Mouse (Mus musculus): ENCODE results near the gene Sh3d19. TPM values are rescaled to one million over a fixed set of nuclear protein-coding genes. Genes with fewer than 3 reads are reported as not detected.

Sh3d19 gene
- polyA plus RNA-seq, 1 experiment from 2014 or later, result 39.9 TPM

DNA sequence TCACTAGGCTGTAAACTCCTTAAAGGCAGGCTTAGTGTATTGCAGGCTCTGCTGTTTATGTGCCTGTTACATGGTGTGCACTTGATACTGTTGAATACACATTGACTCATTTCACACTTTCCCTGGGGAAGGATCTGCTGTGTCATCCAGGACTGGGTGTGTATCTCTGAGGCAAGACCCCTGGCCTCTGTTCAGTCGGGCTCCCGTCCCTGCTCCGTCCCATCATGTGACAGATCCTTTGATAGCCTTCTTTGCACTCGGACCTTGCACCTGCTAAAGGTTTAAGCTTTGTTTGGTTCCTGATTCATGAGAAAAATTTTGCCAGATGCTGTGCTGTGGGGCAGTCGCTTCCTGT lies 20.9 kb downstream of the Sh3d19 start:
- no peaks in the 10 kb centered on the region for H3K4me1 ChIP-seq (ENCODE audit: control insufficient read depth, insufficient read depth, low read length)
- H3K4me2 ChIP-seq (replicated peaks; ENCODE audit: low read depth, low read length), result no peak overlapping the region
- ATAC-seq (ENCODE audit: low FRiP score, low TSS enrichment), result no peak; the same call in 1 of the 2 replicates
- no peak overlapping the region for H3K4me3 ChIP-seq (ENCODE audit: low read length)
- no peak overlapping the region for H3K9ac ChIP-seq (ENCODE audit: low read depth, low read length)
- H3K27me3 ChIP-seq (ENCODE audit: control insufficient read depth, insufficient read depth, low read length), result no peaks in the 10 kb centered on the region
- H3K9me3 ChIP-seq (ENCODE audit: control insufficient read depth, low read length), result no peaks in the 10 kb centered on the region
- no peaks in the 10 kb centered on the region for H3K36me3 ChIP-seq (ENCODE audit: control insufficient read depth, insufficient read depth, low read length)
- WGBS, result 47% methylated on average over 5 of the region's 5 CpGs
- H3K27ac ChIP-seq (ENCODE audit: low read depth, low read length), result no peak overlapping the region

- Histone ChIP-seq H3K9me3 (ENCODE audit: control insufficient read depth, low read length) (no peaks in the 10 kb centered on the region), H3K36me3 (ENCODE audit: control insufficient read depth, insufficient read depth, low read length) (no peaks in the 10 kb centered on the region), H3K4me2 (replicated peaks; ENCODE audit: low read depth, low read length) (no peak overlapping the region), H3K27ac (ENCODE audit: low read depth, low read length) (no peak overlapping the region), H3K9ac (ENCODE audit: low read depth, low read length) (no peak overlapping the region), H3K4me3 (ENCODE audit: low read length) (no peak overlapping the region), H3K27me3 (ENCODE audit: control insufficient read depth, insufficient read depth, low read length) (no peaks in the 10 kb centered on the region), H3K4me1 (ENCODE audit: control insufficient read depth, insufficient read depth, low read length) (no peaks in the 10 kb centered on the region)
- 70% methylated on average over 11 of the region's 11 CpGs for WGBS
- ATAC-seq (ENCODE audit: low FRiP score, low TSS enrichment), result no peak
These were observed 22.8 kb downstream of the Sh3d19 start for GRCm38 (mm10) chr3:85993744-85994143.

GRCm38 (mm10) chr3:85994645-85995044 lies 23.7 kb downstream of the Sh3d19 start:
- no peak overlapping the region for H3K27ac ChIP-seq (ENCODE audit: low read depth, low read length)
- no peak overlapping the region for H3K4me3 ChIP-seq (ENCODE audit: low read length)
- no peaks in the 10 kb centered on the region for H3K27me3 ChIP-seq (ENCODE audit: control insufficient read depth, insufficient read depth, low read length)
- 63% methylated on average over 4 of the region's 4 CpGs for WGBS
- no peak overlapping the region for H3K4me2 ChIP-seq (replicated peaks; ENCODE audit: low read depth, low read length)
- no peak for ATAC-seq (ENCODE audit: low FRiP score, low TSS enrichment)
- no peaks in the 10 kb centered on the region for H3K9me3 ChIP-seq (ENCODE audit: control insufficient read depth, low read length)
- no peaks in the 10 kb centered on the region for H3K4me1 ChIP-seq (ENCODE audit: control insufficient read depth, insufficient read depth, low read length)
- H3K36me3 ChIP-seq (ENCODE audit: control insufficient read depth, insufficient read depth, low read length), result no peaks in the 10 kb centered on the region
- H3K9ac ChIP-seq (ENCODE audit: low read depth, low read length), result no peak overlapping the region

DNA sequence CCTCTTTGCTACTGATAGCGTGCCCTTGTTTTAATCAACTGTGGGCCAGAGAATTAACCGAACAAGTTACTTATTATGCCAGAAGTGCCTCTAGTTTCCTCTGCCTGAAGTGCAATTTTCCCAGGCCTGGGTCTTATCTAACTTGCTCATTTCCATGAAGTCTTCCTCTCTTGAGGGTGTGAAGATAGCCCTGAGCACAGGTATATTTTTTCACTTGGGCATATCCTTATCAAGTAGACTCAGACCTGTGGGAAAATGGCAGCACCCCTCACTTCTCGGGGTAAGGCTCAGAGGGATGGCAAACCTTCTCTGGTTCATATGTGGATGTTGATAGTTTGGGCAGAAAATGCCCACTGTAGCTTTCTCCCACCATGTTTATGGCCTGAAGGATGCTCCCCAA lies 30.4 kb downstream of the Sh3d19 start:
- WGBS, result 93% methylated on average over 3 of the region's 3 CpGs
- ATAC-seq (ENCODE audit: low FRiP score, low TSS enrichment), result no peak

GRCm38 (mm10) chr3:86002423-86002822 lies 31.5 kb downstream of the Sh3d19 start, which contains the start of gene Prss48:
TSS of gene Prss48 (minus strand) at chr3:86002491.
- no peaks in the 10 kb centered on the region for H3K27me3 ChIP-seq (ENCODE audit: control insufficient read depth, insufficient read depth, low read length)
- no peak for ATAC-seq (ENCODE audit: low FRiP score, low TSS enrichment)
- no peaks in the 10 kb centered on the region for H3K4me1 ChIP-seq (ENCODE audit: control insufficient read depth, insufficient read depth, low read length)
- H3K9ac ChIP-seq (ENCODE audit: low read depth, low read length), result no peak within 1 kb of the TSS
- no peaks in the 10 kb centered on the region for H3K9me3 ChIP-seq (ENCODE audit: control insufficient read depth, low read length)
- no peak within 1 kb of the TSS for H3K4me3 ChIP-seq (ENCODE audit: low read length)
- no peak within 1 kb of the TSS for H3K4me2 ChIP-seq (replicated peaks; ENCODE audit: low read depth, low read length)
- no peaks in the 10 kb centered on the region for H3K36me3 ChIP-seq (ENCODE audit: control insufficient read depth, insufficient read depth, low read length)
- H3K27ac ChIP-seq (ENCODE audit: low read depth, low read length), result no peak within 1 kb of the TSS; the same call in 1 of the 2 replicates
- WGBS, result 80% methylated on average over 17 of the region's 17 CpGs

More for the DNA sequence above, 30.4 kb downstream of the Sh3d19 start:
- H3K4me3 ChIP-seq (ENCODE audit: low read length), result no peak overlapping the region
- H3K27ac ChIP-seq (ENCODE audit: low read depth, low read length), result no peak overlapping the region; the same call in 1 of the 2 replicates
- no peak overlapping the region for H3K4me2 ChIP-seq (replicated peaks; ENCODE audit: low read depth, low read length)
- H3K9me3 ChIP-seq (ENCODE audit: control insufficient read depth, low read length), result no peaks in the 10 kb centered on the region
- H3K4me1 ChIP-seq (ENCODE audit: control insufficient read depth, insufficient read depth, low read length), result no peaks in the 10 kb centered on the region
- H3K27me3 ChIP-seq (ENCODE audit: control insufficient read depth, insufficient read depth, low read length), result no peaks in the 10 kb centered on the region
- H3K9ac ChIP-seq (ENCODE audit: low read depth, low read length), result no peak overlapping the region
- H3K36me3 ChIP-seq (ENCODE audit: control insufficient read depth, insufficient read depth, low read length), result no peaks in the 10 kb centered on the region

DNA sequence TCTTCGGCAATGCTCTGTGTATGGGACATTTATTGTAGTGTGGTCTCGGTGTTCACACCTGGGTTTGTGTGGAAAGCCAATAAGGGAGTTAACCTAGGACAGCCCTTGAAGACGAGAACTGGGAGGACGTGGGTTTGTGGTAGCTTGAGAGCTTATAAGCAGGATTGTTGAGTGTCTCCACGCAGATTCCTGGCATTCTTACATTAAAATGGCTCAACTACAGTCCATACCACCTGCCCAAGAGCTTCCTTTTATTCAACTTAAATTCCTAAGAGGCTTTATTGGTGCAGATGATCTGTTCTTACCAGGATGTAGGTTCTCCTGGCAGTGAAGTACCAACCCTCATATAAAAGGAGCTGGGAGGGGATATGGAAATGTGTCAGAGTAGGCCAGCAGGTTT lies 32.0 kb downstream of the Sh3d19 start:
- no peak for ATAC-seq (ENCODE audit: low FRiP score, low TSS enrichment)
- Histone ChIP-seq H3K27ac (ENCODE audit: low read depth, low read length) (no peak overlapping the region), H3K9me3 (ENCODE audit: control insufficient read depth, low read length) (no peaks in the 10 kb centered on the region), H3K4me2 (replicated peaks; ENCODE audit: low read depth, low read length) (no peak overlapping the region), H3K4me1 (ENCODE audit: control insufficient read depth, insufficient read depth, low read length) (no peaks in the 10 kb centered on the region), H3K4me3 (ENCODE audit: low read length) (no peak overlapping the region), H3K36me3 (ENCODE audit: control insufficient read depth, insufficient read depth, low read length) (no peaks in the 10 kb centered on the region), H3K27me3 (ENCODE audit: control insufficient read depth, insufficient read depth, low read length) (no peaks in the 10 kb centered on the region), H3K9ac (ENCODE audit: low read depth, low read length) (no peak overlapping the region)
- WGBS, result 79% methylated on average over 5 of the region's 5 CpGs

- Histone ChIP-seq H3K4me3 (ENCODE audit: low read length) (no peak overlapping the region), H3K27ac (ENCODE audit: low read depth, low read length) (no peak overlapping the region)
- 93% methylated on average over 10 of the region's 10 CpGs for WGBS
These were observed 33.8 kb downstream of the Sh3d19 start for GRCm38 (mm10) chr3:86004751-86005150.

DNA sequence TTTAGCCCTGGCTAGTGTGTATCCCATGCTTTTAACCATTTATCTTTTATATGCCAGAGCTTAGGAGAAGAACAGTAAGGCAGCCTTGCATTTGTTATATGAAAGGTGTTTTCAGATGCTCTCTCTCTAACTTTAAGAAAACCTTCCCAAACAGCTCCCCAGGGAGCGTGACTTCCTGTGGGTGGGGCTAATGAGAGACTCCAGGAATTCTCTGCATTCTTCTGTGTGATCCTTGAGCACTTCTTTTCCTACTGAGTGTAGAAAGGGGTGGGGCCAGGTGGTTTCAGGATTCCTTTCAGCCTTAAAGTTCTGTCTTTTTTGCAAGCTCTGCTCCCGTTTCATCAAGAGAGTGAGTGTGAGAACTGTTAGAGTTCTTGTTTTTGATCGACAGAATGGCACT lies 39.7 kb downstream of the Sh3d19 start:
- Histone ChIP-seq H3K9ac (ENCODE audit: low read depth, low read length) (no peak overlapping the region), H3K36me3 (ENCODE audit: control insufficient read depth, insufficient read depth, low read length) (no peaks in the 10 kb centered on the region), H3K27ac (ENCODE audit: low read depth, low read length) (no peak overlapping the region), H3K4me3 (ENCODE audit: low read length) (no peak overlapping the region), H3K27me3 (ENCODE audit: control insufficient read depth, insufficient read depth, low read length) (no peaks in the 10 kb centered on the region), H3K9me3 (ENCODE audit: control insufficient read depth, low read length) (no peaks in the 10 kb centered on the region), H3K4me1 (ENCODE audit: control insufficient read depth, insufficient read depth, low read length) (peaks cover 3% of the 10 kb centered on the region; the same call in 1 of the 2 replicates), H3K4me2 (replicated peaks; ENCODE audit: low read depth, low read length) (no peak overlapping the region)
- no peak for ATAC-seq (ENCODE audit: low FRiP score, low TSS enrichment)
- 64% methylated on average over 3 of the region's 3 CpGs for WGBS

More at GRCm38 (mm10) chr3:86004751-86005150, 33.8 kb downstream of the Sh3d19 start:
- Histone ChIP-seq H3K4me2 (replicated peaks; ENCODE audit: low read depth, low read length) (no peak overlapping the region), H3K27me3 (ENCODE audit: control insufficient read depth, insufficient read depth, low read length) (no peaks in the 10 kb centered on the region), H3K36me3 (ENCODE audit: control insufficient read depth, insufficient read depth, low read length) (no peaks in the 10 kb centered on the region), H3K4me1 (ENCODE audit: control insufficient read depth, insufficient read depth, low read length) (no peaks in the 10 kb centered on the region), H3K9ac (ENCODE audit: low read depth, low read length) (no peak overlapping the region), H3K9me3 (ENCODE audit: control insufficient read depth, low read length) (no peaks in the 10 kb centered on the region)
- no peak for ATAC-seq (ENCODE audit: low FRiP score, low TSS enrichment)

GRCm38 (mm10) chr3:86011373-86011772 lies 40.5 kb downstream of the Sh3d19 start:
- 52% methylated on average over 6 of the region's 6 CpGs for WGBS
- Histone ChIP-seq H3K4me3 (ENCODE audit: low read length) (no peak overlapping the region), H3K27me3 (ENCODE audit: control insufficient read depth, insufficient read depth, low read length) (no peaks in the 10 kb centered on the region), H3K4me1 (ENCODE audit: control insufficient read depth, insufficient read depth, low read length) (peaks cover 3% of the 10 kb centered on the region; the same call in 1 of the 2 replicates), H3K27ac (ENCODE audit: low read depth, low read length) (no peak overlapping the region), H3K4me2 (replicated peaks; ENCODE audit: low read depth, low read length) (no peak overlapping the region), H3K9ac (ENCODE audit: low read depth, low read length) (no peak overlapping the region), H3K9me3 (ENCODE audit: control insufficient read depth, low read length) (no peaks in the 10 kb centered on the region), H3K36me3 (ENCODE audit: control insufficient read depth, insufficient read depth, low read length) (no peaks in the 10 kb centered on the region)
- no peak for ATAC-seq (ENCODE audit: low FRiP score, low TSS enrichment)

Measured in kidney, embryonic 14.5 days (tissue).